1 mouse cellular context compared by ENCODE assay signal in genomic region chr4:134395977-134396825, GRCm38 (mm10).
TF ChIP-seq lines count a peak whose summit lies in the region.

Gene Pafah2 (plus strand): TSS chr4:134396320.

TF ChIP-seq in MEL, 35 proteins besides CTCF, POLR2A, EP300 and RAD21 (continued from another document):
- TF ChIP-seq NRF1 (IDR thresholded peaks at IDR 0.05; ENCODE audit: insufficient read depth, low read depth, low read length, poor library complexity, severe bottlenecking) (no peak), GABPA (IDR thresholded peaks at IDR 0.05; ENCODE audit: low read depth, low read length) (no peak), ELF1 (IDR thresholded peaks at IDR 0.05; ENCODE audit: low read depth, low read length) (peak; percentile 69), ETS1 (IDR thresholded peaks at IDR 0.05; ENCODE audit: low read depth, low read length) (peak; percentile 49; the same call in 1 of the 2 replicates), MEF2A (IDR thresholded peaks at IDR 0.05; ENCODE audit: extremely low read depth, insufficient replicate concordance, low read depth, low read length, poor library complexity, severe bottlenecking) (no peak), POLR2AphosphoS2 (IDR thresholded peaks at IDR 0.05; ENCODE audit: low read length) (no peak)
